Mouse (Mus musculus) liver, adult 2 months (tissue): Measurements from ENCODE around the gene Tapbp. TPM values are rescaled to one million over a fixed set of nuclear protein-coding genes. Genes with fewer than 3 reads are reported as not detected.

Experiments used
- DNase-seq: peaks from one replicate; pipeline ENCODE4 v3.0.0-alpha.2; 2011; ENCODE audit warnings: low read depth, low spot score; ENCODE audit errors: extremely low read depth
- H3K27ac ChIP-seq: fragments of 200-500 bp; replicated peaks from 2 replicates; pipeline ENCODE4 v1.5.1; 2012; ENCODE audit warnings: low read depth, mild to moderate bottlenecking, control low read depth, inconsistent platforms, low read length; ENCODE audit not compliant: insufficient read depth
- H3K27me3 ChIP-seq: fragments of 200-500 bp; 2 replicates; pipeline ENCODE4 v1.6.1; 2012; ENCODE audit warnings: mild to moderate bottlenecking, moderate library complexity, low read length, inconsistent platforms; ENCODE audit not compliant: control insufficient read depth, insufficient read depth
- H3K36me3 ChIP-seq: fragments of 200-500 bp; 2 replicates; pipeline ENCODE4 v1.6.1; 2012; ENCODE audit warnings: low read length, inconsistent platforms; ENCODE audit not compliant: control insufficient read depth, insufficient read depth
- H3K4me1 ChIP-seq: fragments of 200-500 bp; 2 replicates; pipeline ENCODE4 v1.6.1; 2011; ENCODE audit warnings: low read length; ENCODE audit not compliant: control insufficient read depth, insufficient read depth
- H3K4me3 ChIP-seq: fragments of 200-500 bp; 2 replicates; pipeline ENCODE4 v1.5.1; 2011; ENCODE audit warnings: low read depth, mild to moderate bottlenecking, control low read depth, low read length, moderate library complexity; ENCODE audit not compliant: insufficient read depth
- H3K79me2 ChIP-seq: fragments of 200-500 bp; 2 replicates; pipeline ENCODE4 v1.6.1; 2012; ENCODE audit warnings: inconsistent platforms, mild to moderate bottlenecking, low read length, moderate library complexity; ENCODE audit not compliant: control insufficient read depth, insufficient read depth
- H3K9ac ChIP-seq: fragments of 200-500 bp; 2 replicates; pipeline ENCODE4 v1.6.1; 2012; ENCODE audit warnings: low read depth, mild to moderate bottlenecking, control low read depth, inconsistent platforms, low read length
- CTCF ChIP-seq: fragments of 200-500 bp; IDR thresholded peaks from 2 replicates; pipeline ENCODE4 v1.5.1; 2011; ENCODE audit warnings: low read depth, low read length, control low read depth
- POLR2A ChIP-seq: fragments of 200-500 bp; IDR thresholded peaks from 2 replicates; pipeline ENCODE4 v1.6.1; 2011; ENCODE audit warnings: low read length, control low read depth; ENCODE audit not compliant: insufficient read depth; ENCODE audit errors: extremely low read depth
- WGBS: fragments of 180-500 bp; shearing (Covaris S2); methylation state at CpG from one replicate; pipeline ENCODE4 v1.1.7; 2018; 5-methylcytosine and 5-hydroxymethylcytosine counted together
- polyA plus RNA-seq: library from polyadenylated mRNA; depleted of rRNA; stranded (reverse); fragments of >200 nt; gene quantifications from 2 replicates; pipeline ENCODE4 v1.2.3, GENCODE M21; 2012
- total RNA-seq: library from RNA; depleted of rRNA; stranded (reverse); fragments of >200 nt; gene quantifications from 2 replicates; pipeline ENCODE4 v1.2.3, GENCODE M21; 2014

Gene Tapbp
- total and polyA plus RNA-seq, 2 experiments, result 47.2 to 105 TPM

DNA sequence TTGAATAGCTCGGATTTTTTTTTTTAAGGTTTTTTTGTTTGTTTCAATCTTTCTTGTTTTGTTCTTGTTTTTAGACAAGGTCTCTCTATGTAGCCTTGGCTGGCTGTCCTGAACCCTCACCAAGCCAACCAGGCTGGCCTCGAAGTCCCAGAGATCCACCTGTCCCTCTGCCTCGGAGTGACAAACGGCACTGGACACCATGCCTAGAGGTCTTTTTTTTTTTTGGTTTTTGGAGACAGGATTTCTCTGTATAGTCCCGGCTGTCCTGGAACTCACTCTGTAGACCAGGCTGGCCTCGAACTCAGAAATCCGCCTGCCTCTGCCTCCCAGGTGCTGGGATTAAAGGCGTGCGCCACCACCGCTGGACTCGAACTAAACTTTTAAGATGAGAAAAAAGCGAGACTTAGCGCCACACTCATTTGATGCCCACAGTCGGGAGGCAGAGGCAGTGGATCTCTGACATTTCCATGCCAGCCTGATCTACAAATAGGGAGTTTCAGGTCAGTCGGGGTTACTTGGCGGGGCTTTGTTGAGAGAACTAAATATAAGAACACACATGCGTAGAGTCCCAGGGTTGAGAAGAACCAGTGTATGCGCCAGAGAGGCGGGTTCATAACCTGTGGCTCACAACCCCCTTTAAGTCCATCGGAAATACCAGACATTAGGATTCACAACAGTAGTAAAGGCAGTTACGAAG lies 12.7 kb downstream of the Tapbp start:
- Histone ChIP-seq H3K4me1 (peaks cover 3% of the 10 kb centered on the region), H3K9ac (no peak overlapping the region), H3K27ac (no peak overlapping the region), H3K4me3 (peak overlapping the region; percentile 68), H3K27me3 (no peaks in the 10 kb centered on the region), H3K36me3 (0 out of 2 replicates have a peak, but pooled peaks cover 2% of the 10 kb centered on the region), H3K79me2 (peaks cover 11% of the 10 kb centered on the region; the same call in 1 of the 2 replicates)
- TF ChIP-seq POLR2A, result no peak
- no peak for TF ChIP-seq CTCF
- DNase-seq, result no peak
- WGBS, result 55% methylated on average over 21 of the region's 21 CpGs

DNA sequence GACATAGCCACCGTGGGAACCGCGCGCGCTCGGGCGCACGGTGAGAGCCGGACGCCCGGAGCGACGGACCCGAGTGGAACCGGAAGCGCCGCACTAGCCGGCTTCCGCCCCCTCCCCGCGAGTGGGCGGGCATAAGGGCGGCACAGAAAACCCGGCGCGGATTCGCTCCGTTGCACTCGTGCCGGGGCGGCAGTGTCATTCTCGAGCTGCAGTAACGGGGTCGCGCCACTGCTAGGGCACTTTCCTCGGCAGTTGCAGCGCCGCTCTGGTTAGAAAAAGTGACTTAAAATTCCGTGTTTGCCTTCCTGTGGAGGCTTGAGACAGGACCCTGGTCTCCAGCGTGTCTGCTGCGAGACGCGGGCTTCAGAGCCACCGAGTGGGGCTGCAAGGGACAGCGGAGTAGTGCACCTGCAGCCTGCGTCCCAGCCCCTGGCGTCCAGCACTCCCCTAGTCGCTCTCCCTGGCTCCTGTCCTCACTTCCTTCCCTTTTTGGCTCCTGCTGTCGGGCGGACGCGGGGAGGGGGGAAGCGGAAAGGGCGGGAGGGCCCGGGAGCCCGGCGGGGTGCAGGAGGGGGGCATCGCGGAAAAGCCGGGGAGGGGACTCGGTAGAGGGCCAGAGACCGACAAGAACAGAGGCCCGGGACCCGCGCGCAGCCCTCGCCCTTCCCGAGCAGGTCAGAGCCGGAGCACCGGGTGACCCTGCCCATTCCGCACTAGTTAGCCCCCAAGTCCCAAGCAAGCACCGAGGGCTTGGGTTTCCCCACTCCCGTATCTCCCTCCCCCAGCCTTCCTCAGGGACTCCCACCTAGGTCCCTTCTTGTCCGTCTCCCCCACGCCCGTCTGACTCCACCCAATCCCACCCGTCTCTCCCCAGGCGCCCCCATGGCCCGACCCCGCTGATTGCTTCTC lies 13.9 kb downstream of the Tapbp start, which contains the start of gene Rgl2:
Gene Rgl2 (plus strand): TSS at position 173 of the 909 bp plus-strand sequence.
- peaks cover 11% of the 10 kb centered on the region; the same call in 1 of the 2 replicates for H3K79me2 ChIP-seq
- WGBS, result under 1% methylated on average over 78 of the region's 80 CpGs
- peak; percentile 62 for DNase-seq
- H3K4me1 ChIP-seq, result peaks cover 3% of the 10 kb centered on the region
- 0 out of 2 replicates have a peak, but pooled peaks have one; percentile 44 for TF ChIP-seq POLR2A
- 0 out of 2 replicates have a peak, but pooled peaks have one; percentile 14 for TF ChIP-seq CTCF
- H3K36me3 ChIP-seq, result 0 out of 2 replicates have a peak, but pooled peaks cover 2% of the 10 kb centered on the region
- peak within 1 kb of the TSS; percentile 75 for H3K27ac ChIP-seq
- H3K27me3 ChIP-seq, result no peaks in the 10 kb centered on the region
- peak within 1 kb of the TSS; percentile 81 for H3K9ac ChIP-seq
- peak within 1 kb of the TSS; percentile 68 for H3K4me3 ChIP-seq

DNA sequence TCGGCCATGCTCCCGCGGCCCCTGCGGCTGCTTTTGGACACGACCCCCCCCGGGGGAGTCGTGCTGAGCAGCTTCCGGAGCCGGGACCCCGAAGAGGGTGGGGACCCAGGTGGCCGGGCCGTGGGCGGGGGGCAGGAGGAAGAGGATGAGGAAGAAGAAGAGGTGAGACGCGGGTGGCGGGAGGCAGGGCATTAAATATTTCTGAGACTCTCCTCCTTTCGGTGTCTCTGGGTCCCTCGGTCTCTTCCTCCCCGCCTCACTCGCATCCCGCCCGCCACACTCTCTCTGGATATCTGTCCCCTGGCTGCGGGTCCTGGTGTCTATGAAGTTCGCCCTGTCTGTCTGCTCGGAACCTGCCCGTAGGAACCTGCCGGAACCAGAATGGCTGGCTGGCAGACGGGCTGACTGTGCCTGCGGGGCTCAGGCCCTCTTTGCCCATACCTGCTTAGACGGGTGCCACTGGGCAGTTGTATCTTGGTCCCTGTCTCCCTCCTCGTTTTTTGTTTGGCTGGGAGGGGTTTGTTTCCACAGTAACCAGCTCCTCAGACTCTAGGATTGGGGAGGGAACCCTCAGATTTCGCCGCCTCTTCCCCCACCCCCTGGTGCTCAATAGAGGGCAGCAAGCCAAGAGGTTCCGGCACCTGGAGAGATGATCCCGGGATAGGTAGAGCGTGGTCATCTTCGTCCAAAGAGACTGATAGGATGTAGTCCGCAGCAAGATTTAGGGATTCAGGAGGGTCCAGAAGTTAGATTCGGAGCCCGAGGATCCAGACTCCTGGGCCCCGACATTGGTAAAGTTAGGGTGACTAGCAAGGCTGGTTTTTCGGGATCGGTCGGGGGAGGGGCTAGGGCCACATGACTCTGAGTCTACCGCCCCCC lies 14.8 kb downstream of the Tapbp start:
- H3K4me1 ChIP-seq, result peaks cover 3% of the 10 kb centered on the region
- no peak for TF ChIP-seq CTCF
- no peak for TF ChIP-seq POLR2A
- no peaks in the 10 kb centered on the region for H3K27me3 ChIP-seq
- 0 out of 2 replicates have a peak, but pooled peaks cover 6% of the 10 kb centered on the region for H3K79me2 ChIP-seq
- 2% methylated on average over 44 of the region's 45 CpGs for WGBS
- peak overlapping the region; percentile 76 for H3K9ac ChIP-seq
- DNase-seq, result peak; percentile 87
- peak overlapping the region; percentile 68 for H3K4me3 ChIP-seq
- 0 out of 2 replicates have a peak, but pooled peaks cover 2% of the 10 kb centered on the region for H3K36me3 ChIP-seq
- H3K27ac ChIP-seq, result peak overlapping the region; percentile 53; the same call in 1 of the 2 replicates

DNA sequence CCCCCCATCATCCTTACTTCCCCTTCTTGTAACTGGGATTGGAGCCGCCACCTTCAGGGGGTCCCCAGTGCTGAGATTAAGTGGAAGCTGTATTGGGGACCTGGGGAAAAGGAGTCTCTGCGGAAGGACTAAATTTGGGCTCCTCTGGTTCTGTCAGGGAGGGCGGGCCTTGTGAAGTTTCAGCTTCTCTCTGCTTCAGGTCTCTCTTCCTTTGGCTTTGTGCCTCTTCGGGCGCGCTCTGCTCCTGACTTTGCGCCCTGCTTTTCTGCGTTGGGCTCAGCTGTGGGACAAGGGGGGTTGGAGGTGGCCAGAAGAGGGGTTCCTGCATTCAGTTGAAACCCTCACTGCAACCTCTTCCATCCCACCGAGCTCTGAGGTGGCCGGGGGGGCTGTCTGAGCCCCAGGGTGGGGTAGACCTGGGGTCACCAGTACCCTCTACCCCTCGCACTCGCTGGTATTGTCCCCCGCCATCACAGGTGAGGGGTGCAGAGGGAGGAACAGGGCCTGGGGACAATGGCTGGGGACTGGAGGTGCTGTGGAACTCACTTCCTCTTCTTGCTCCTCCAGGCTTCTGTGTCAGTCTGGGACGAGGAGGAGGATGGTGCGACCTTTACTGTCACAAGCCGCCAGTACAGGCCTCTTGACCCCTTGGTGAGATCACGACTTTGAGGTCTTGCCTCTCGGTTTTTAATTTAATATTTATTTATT lies 15.6 kb downstream of the Tapbp start:
- 0 out of 2 replicates have a peak, but pooled peaks cover 2% of the 10 kb centered on the region for H3K36me3 ChIP-seq
- H3K4me1 ChIP-seq, result peaks cover 3% of the 10 kb centered on the region
- DNase-seq, result no peak
- H3K4me3 ChIP-seq, result peak overlapping the region; percentile 23; the same call in 1 of the 2 replicates
- TF ChIP-seq POLR2A (no peak), CTCF (no peak)
- no peak overlapping the region for H3K27ac ChIP-seq
- no peaks in the 10 kb centered on the region for H3K27me3 ChIP-seq
- WGBS, result 76% methylated on average over 18 of the region's 18 CpGs
- H3K9ac ChIP-seq, result peak overlapping the region; percentile 28
- H3K79me2 ChIP-seq, result 0 out of 2 replicates have a peak, but pooled peaks cover 2% of the 10 kb centered on the region
